In genomic region chr12:71938513-71938912, GRCm38 (mm10) we compare ENCODE assay signal across 19 mouse cellular contexts.
DNase-seq lines count a peak whose midpoint lies in the region; ATAC-seq and TF ChIP-seq lines count a peak whose summit lies in the region.
"Had no signal": no experiment of that assay in that cellular context is flagged by ENCODE, and none has a peak within 500 bp of the region (broad histone marks: within the 10 kb centered on the region; RNA-seq: fewer than 3 reads in every experiment).

No protein-coding gene starts in this region.

- intact Hi-C loops in heart, postnatal 36 days (cut with DNase I) = no loop called here

- peak; percentile 21 for DNase-seq in hindbrain, postnatal 0 days (ENCODE audit: low spot score)
- no peak for DNase-seq in hindbrain, embryonic 11.5 days (ENCODE audit: low spot score)
- peak; percentile 69 to 81 for DNase-seq in heart, adult 18-20 months
- peak; percentile 26 to 59 for DNase-seq in heart, postnatal 36 days
- DNase-seq in right cerebral cortex, postnatal 10 days (ENCODE audit: low spot score in 2 of 2) = no peak
- DNase-seq: adrenal gland, adult 2 months; kidney, adult 2 months; kidney, postnatal 25 days; layer of hippocampus, postnatal 36 days; lung, postnatal 14 days; right cerebral cortex, postnatal 14 days had no signal

- WGBS in hindbrain, postnatal 0 days = 58% methylated on average over 5 of the region's 5 CpGs
- WGBS in hindbrain, embryonic 11.5 days = 76% methylated on average over 5 of the region's 5 CpGs
- 35% methylated on average over 5 of the region's 5 CpGs for WGBS in heart, embryonic 12.5 days

- no peaks in the 10 kb centered on the region for H3K27me3 ChIP-seq in hindbrain, postnatal 0 days (ENCODE audit: insufficient read depth, low read length)
- no peaks in the 10 kb centered on the region for H3K27me3 ChIP-seq in hindbrain, embryonic 11.5 days (ENCODE audit: control insufficient read depth, insufficient read depth, low read length)
- H3K27me3 ChIP-seq in heart, embryonic 12.5 days (replicated peaks) = no peaks in the 10 kb centered on the region
- H3K27me3 ChIP-seq: embryonic facial prominence, embryonic 15.5 days; forebrain, embryonic 12.5 days; hindbrain, embryonic 15.5 days; limb, embryonic 12.5 days; liver, embryonic 15.5 days had no signal

- H3K4me1 ChIP-seq in hindbrain, postnatal 0 days (ENCODE audit: insufficient read depth, low read length) = peaks cover 3% of the 10 kb centered on the region
- H3K4me1 ChIP-seq in hindbrain, embryonic 11.5 days (replicated peaks; ENCODE audit: control insufficient read depth, insufficient read depth, low read length) = no peaks in the 10 kb centered on the region
- H3K4me1 ChIP-seq in heart, embryonic 12.5 days (replicated peaks) = peaks cover 73% of the 10 kb centered on the region

- peaks cover 9% of the 10 kb centered on the region; the same call in 1 of the 2 replicates for H3K36me3 ChIP-seq in hindbrain, postnatal 0 days (ENCODE audit: insufficient read depth, low read length)
- no peaks in the 10 kb centered on the region for H3K36me3 ChIP-seq in hindbrain, embryonic 11.5 days (ENCODE audit: control insufficient read depth, insufficient read depth, low read length)
- H3K36me3 ChIP-seq in heart, embryonic 12.5 days = peaks cover 28% of the 10 kb centered on the region

- no peak overlapping the region for H3K27ac ChIP-seq in hindbrain, postnatal 0 days
- no peak overlapping the region for H3K27ac ChIP-seq in hindbrain, embryonic 11.5 days (ENCODE audit: low read depth, low read length)
- peak overlapping the region; percentile 96 for H3K27ac ChIP-seq in heart, embryonic 12.5 days (ENCODE audit: poor library complexity, severe bottlenecking)
- H3K27ac ChIP-seq: embryonic facial prominence, embryonic 15.5 days; forebrain, embryonic 12.5 days; hindbrain, embryonic 15.5 days; limb, embryonic 12.5 days; midbrain, embryonic 10.5 days had no signal

- H3K4me2 ChIP-seq in hindbrain, postnatal 0 days (ENCODE audit: low read depth, low read length) = no peak overlapping the region
- H3K4me2 ChIP-seq in hindbrain, embryonic 11.5 days (replicated peaks; ENCODE audit: low read depth, low read length) = no peak overlapping the region
- peak overlapping the region; percentile 27; the same call in 1 of the 2 replicates for H3K4me2 ChIP-seq in heart, embryonic 12.5 days
- H3K4me2 ChIP-seq: embryonic facial prominence, embryonic 15.5 days; forebrain, embryonic 12.5 days; hindbrain, embryonic 15.5 days; limb, embryonic 12.5 days; liver, embryonic 15.5 days had no signal

- no peak overlapping the region for H3K4me3 ChIP-seq in hindbrain, postnatal 0 days (ENCODE audit: low read length)
- H3K4me3 ChIP-seq in hindbrain, embryonic 11.5 days (ENCODE audit: low read depth, low read length) = no peak overlapping the region
- no peak overlapping the region for H3K4me3 ChIP-seq in heart, embryonic 12.5 days
- H3K4me3 ChIP-seq: embryonic facial prominence, embryonic 15.5 days; forebrain, embryonic 12.5 days; hindbrain, embryonic 15.5 days; limb, embryonic 12.5 days; liver, embryonic 15.5 days; midbrain, embryonic 10.5 days had no signal

- H3K9me3 ChIP-seq in hindbrain, postnatal 0 days (ENCODE audit: low read length) = no peaks in the 10 kb centered on the region
- no peaks in the 10 kb centered on the region for H3K9me3 ChIP-seq in hindbrain, embryonic 11.5 days (ENCODE audit: control insufficient read depth, low read length)
- no peaks in the 10 kb centered on the region for H3K9me3 ChIP-seq in heart, embryonic 12.5 days (replicated peaks)
- H3K9me3 ChIP-seq: embryonic facial prominence, embryonic 15.5 days; forebrain, embryonic 12.5 days; hindbrain, embryonic 15.5 days; limb, embryonic 12.5 days; liver, embryonic 15.5 days; midbrain, embryonic 10.5 days had no signal

- TF ChIP-seq CTCF in hindbrain, postnatal 0 days (IDR thresholded peaks at IDR 0.05; ENCODE audit: low read depth) = no peak

- H3K9ac ChIP-seq in hindbrain, postnatal 0 days (replicated peaks; ENCODE audit: low read length) = no peak overlapping the region
- no peak overlapping the region for H3K9ac ChIP-seq in hindbrain, embryonic 11.5 days (ENCODE audit: low read depth, low read length)
- no peak overlapping the region for H3K9ac ChIP-seq in heart, embryonic 12.5 days
- H3K9ac ChIP-seq: embryonic facial prominence, embryonic 15.5 days; forebrain, embryonic 12.5 days; hindbrain, embryonic 15.5 days; limb, embryonic 12.5 days; liver, embryonic 15.5 days had no signal

- peak; percentile 61; the same call in 1 of the 2 replicates for ATAC-seq in hindbrain, postnatal 0 days
- no peak for ATAC-seq in hindbrain, embryonic 11.5 days (ENCODE audit: low FRiP score)
- ATAC-seq in heart, embryonic 12.5 days (ENCODE audit: insufficient number of reproducible peaks, low FRiP score) = peak; percentile 53; the same call in 1 of the 2 replicates
- ATAC-seq in inflammation-experienced regulatory T-cells, adult 6 months = no peak

Comparison
In these comparisons a context has a peak if more than half of its experiments do, and no peak if none do; other contexts are left out.
1. ATAC-seq: peak in hindbrain, postnatal 0 days (single experiment) and heart, embryonic 12.5 days (single experiment); none in hindbrain, embryonic 11.5 days (single experiment) and inflammation-experienced regulatory T-cells, adult 6 months (single experiment).
2. DNase-seq: peak in hindbrain, postnatal 0 days (single experiment), heart, adult 18-20 months (2 of 2) and heart, postnatal 36 days (2 of 2); none in hindbrain, embryonic 11.5 days (single experiment) and right cerebral cortex, postnatal 10 days (0 of 2).